Mouse (Mus musculus): Measurements from ENCODE around the gene Ephb2. TPM values are rescaled to one million over a fixed set of nuclear protein-coding genes. Genes with fewer than 3 reads are reported as not detected.

Gene Ephb2
- polyA plus RNA-seq, 1 experiment from 2014 or later: 21.5 TPM

DNA sequence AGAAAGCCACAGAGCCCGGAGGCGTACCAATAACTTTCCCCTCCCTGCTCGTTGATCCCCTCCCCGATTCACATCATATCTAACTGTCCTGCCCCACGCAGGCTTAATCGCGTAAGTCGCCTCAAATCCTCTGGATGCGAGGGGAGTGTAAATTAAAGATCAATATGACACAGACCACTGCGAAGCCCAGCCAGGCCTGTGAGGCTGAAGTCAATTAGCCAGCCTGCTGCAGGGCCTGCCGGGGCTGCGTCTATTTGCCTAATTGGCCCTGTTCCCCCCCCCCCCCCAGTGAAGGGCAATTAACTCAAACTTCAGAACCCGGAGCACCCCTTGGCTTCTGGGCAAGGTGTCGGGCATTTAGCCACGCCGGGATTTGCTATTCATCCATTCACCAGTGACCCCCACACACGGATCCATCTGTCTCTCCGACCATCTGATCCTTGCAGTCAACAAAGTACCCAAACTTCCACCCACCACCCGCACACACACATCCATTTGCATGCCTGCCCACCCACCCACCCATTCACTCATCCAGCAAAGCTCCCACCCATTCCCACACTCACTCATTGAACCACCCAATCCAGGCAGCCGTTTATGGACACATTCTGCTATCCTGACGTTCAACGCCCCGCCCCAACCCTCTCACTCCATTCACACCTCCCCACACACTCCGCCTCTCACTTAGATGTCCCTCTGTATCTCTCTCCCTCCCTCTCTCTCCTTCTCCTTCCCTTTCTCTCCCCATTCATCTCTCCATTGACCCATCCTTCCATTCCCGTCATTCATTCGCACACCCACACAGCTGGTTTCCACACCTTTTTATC is 49.1 kb downstream of the Ephb2 start:
- H3K4me3 ChIP-seq: no peak overlapping the region
- peak overlapping the region; percentile 57 for H3K27ac ChIP-seq
- no peak for DNase-seq (ENCODE audit: low spot score)
- no peaks in the 10 kb centered on the region; the same call in 1 of the 2 replicates for H3K27me3 ChIP-seq (ENCODE audit: insufficient read depth, poor library complexity, severe bottlenecking)
- H3K9me3 ChIP-seq: no peaks in the 10 kb centered on the region
- peaks cover 94% of the 10 kb centered on the region for H3K4me1 ChIP-seq (replicated peaks)
- 55% methylated on average over 26 of the region's 26 CpGs for WGBS
- peaks cover 31% of the 10 kb centered on the region for H3K36me3 ChIP-seq

DNA sequence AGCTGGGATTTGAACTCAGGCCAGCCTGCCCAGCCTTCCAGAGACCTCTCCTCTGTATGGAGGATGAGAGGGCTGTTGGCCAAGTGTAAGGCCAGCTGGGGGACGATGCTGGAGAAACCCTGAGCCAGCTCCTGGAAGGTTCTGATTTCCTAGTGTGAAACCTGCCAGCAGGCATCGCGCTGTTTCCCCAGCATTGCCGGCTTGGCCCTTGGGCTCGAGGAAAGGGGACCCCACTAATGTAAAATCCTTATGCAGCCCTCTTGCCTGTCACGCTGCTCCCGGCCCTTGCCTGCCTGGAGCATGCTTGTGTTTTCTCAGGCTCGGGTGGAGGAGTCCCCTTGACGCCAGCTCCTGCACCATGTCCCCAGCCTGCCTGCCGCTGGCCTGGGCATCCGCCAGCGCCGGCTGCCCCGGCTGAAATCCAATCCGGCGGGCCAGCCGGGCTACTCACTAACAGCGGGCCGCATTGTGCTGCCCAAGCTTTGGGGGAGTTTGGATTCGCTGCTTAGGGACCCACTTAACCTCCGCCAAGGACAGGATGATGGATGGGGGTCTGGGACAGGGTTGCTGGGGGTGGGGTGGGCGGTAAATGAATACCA is 52.1 kb downstream of the Ephb2 start:
- Histone ChIP-seq H3K9me3 (no peaks in the 10 kb centered on the region), H3K27me3 (ENCODE audit: insufficient read depth, poor library complexity, severe bottlenecking) (no peaks in the 10 kb centered on the region; the same call in 1 of the 2 replicates), H3K4me3 (0 out of 2 replicates have a peak overlapping the region, but pooled peaks have one; percentile 4), H3K36me3 (peaks cover 34% of the 10 kb centered on the region), H3K4me1 (replicated peaks) (peaks cover 96% of the 10 kb centered on the region), H3K27ac (peak overlapping the region; percentile 86)
- DNase-seq (ENCODE audit: low spot score): peak; percentile 75
- 53% methylated on average over 22 of the region's 22 CpGs for WGBS

DNA sequence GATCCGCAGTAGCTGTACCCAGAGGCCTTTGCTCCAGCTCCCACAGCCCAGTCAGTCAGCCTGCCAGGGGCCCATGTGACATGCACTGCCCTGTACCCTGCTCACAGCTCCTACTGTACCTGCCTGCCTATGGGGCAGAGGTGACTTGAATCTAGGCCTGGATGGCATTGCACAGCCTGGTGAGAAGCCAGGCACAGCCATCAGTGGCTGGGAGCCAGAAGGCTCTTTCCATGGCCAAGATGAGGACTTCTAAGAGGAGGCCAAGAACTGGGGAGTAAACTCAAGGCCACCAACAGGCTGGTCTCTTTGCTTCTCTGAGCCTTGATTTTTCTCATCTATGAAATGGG is 53.2 kb downstream of the Ephb2 start:
- H3K9me3 ChIP-seq: no peaks in the 10 kb centered on the region
- peaks cover 28% of the 10 kb centered on the region for H3K36me3 ChIP-seq
- peak overlapping the region; percentile 45 for H3K27ac ChIP-seq
- peaks cover 96% of the 10 kb centered on the region for H3K4me1 ChIP-seq (replicated peaks)
- no peaks in the 10 kb centered on the region; the same call in 1 of the 2 replicates for H3K27me3 ChIP-seq (ENCODE audit: insufficient read depth, poor library complexity, severe bottlenecking)
- no peak overlapping the region for H3K4me3 ChIP-seq
- no peak for DNase-seq (ENCODE audit: low spot score)
- WGBS: 96% methylated on average over 1 of the region's 1 CpGs

DNA sequence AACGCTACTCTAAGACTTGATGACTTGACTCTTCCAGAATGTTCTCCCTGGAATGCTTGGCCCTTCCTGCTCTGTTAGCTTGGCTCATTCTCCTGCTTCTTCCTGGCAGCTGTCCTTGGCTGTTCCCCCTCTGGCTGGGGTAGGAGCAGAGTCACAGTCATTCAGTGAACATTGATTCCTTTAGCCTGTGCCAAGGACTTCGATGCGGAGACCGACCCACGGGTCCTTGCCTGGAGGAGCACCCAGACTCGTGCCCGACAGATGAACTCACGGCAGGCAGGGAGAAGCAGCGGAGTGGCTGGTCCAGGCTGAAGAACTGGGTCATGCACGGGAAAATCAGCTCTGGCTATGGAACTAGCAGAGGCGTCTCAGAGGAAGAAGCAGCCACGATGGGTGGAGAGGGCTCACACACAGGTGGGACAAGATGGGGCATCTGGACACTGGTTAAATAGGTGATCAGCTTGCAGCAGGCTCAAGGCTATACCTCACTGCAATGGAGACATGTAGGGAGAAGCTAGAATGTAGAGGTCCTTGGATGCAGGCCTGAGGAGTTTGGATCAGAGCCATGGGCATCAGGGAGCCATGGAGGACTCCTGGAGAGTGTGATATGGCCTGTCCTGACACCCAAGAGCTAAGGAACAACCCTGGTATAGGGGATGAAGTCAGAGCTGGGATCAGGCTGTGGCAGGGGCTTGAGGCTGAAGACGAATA is 53.8 kb downstream of the Ephb2 start:
- peaks cover 96% of the 10 kb centered on the region for H3K4me1 ChIP-seq (replicated peaks)
- H3K36me3 ChIP-seq: peaks cover 28% of the 10 kb centered on the region
- H3K27ac ChIP-seq: peak overlapping the region; percentile 62
- H3K4me3 ChIP-seq: no peak overlapping the region
- H3K9me3 ChIP-seq: no peaks in the 10 kb centered on the region
- no peaks in the 10 kb centered on the region; the same call in 1 of the 2 replicates for H3K27me3 ChIP-seq (ENCODE audit: insufficient read depth, poor library complexity, severe bottlenecking)
- DNase-seq (ENCODE audit: low spot score): no peak
- 95% methylated on average over 13 of the region's 13 CpGs for WGBS

DNA sequence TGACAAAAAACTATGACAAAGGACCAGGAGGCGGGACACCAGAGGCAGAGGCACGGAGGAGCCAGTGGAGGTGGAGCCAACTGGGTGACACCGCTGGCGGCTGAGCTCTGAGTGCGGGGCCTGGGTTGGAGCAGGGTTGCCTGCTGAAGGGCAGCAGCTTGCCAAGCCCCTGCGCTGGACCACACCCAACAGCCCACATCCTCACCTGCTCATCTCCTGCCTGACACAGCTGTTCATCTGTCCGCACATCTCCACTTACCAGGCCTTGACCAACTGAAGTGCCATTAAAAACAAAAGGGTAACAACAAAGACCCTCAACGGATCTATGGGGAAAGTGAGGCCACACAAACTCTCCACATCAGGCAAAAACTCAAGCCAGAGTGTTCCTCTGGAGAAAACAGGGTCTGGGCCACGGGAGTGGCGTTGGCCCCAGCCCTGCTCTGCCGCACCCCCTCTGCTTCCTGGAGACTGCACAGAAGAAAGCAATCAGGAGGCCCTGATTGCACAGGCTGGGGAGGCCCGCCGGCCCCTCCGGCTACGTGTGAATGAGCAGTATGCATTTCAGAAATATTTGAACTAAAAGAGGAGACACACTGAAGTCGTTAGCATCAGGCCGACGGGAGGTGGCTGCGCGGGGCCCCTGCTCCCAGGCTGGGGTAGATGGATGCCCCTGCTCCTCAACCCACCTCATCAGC is 55.4 kb downstream of the Ephb2 start:
- 75% methylated on average over 20 of the region's 20 CpGs for WGBS
- DNase-seq (ENCODE audit: low spot score): no peak
- Histone ChIP-seq H3K27me3 (ENCODE audit: insufficient read depth, poor library complexity, severe bottlenecking) (no peaks in the 10 kb centered on the region; the same call in 1 of the 2 replicates), H3K27ac (peak overlapping the region; percentile 69), H3K9me3 (no peaks in the 10 kb centered on the region), H3K36me3 (peaks cover 28% of the 10 kb centered on the region), H3K4me1 (replicated peaks) (peaks cover 96% of the 10 kb centered on the region), H3K4me3 (no peak overlapping the region)

DNA sequence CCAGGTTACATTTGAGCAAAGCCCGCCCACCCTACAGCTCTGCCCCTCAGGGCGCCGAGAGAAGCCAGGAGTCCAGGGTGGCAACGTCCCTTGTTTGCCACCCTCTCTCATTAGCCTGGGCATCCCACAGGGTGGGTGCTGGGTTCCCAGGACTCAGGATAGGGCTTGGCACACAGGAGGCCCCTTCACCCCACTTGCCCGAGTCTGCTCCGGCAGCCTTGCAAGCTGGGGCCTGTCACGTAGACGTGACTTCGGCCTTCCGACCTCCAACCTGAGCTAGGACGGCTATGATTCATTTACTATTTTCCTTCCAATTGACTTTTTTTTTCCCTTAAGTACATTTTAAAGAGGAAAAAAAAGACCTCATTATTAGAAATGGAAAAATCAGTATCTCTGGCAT is 56.6 kb downstream of the Ephb2 start:
- DNase-seq (ENCODE audit: low spot score): no peak
- 89% methylated on average over 11 of the region's 11 CpGs for WGBS
- no peak overlapping the region for H3K4me3 ChIP-seq
- H3K27me3 ChIP-seq (ENCODE audit: insufficient read depth, poor library complexity, severe bottlenecking): no peaks in the 10 kb centered on the region; the same call in 1 of the 2 replicates
- peaks cover 98% of the 10 kb centered on the region for H3K4me1 ChIP-seq (replicated peaks)
- peak overlapping the region; percentile 42 for H3K27ac ChIP-seq
- H3K36me3 ChIP-seq: peaks cover 28% of the 10 kb centered on the region
- no peaks in the 10 kb centered on the region for H3K9me3 ChIP-seq

DNA sequence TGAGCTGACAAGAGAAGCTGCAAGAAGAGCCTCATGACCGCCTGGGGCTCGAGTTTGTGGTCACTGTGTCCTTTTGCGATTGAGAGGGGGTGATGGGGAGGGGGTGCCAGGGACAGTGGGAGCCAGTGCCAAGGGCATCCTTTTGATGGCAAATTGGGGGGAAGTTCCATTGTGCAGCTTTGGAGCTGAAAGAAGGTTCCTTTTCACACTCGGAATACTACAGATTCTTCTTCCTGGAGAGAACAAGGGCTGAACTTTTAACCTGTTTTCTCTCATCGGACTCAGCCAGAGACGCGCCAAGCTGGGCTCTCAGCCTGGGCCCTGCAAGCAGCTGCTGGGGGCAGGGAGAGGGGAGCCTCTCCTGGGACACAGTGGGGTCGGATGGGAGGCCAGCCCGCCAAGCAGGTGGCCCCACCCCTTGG is 59.3 kb downstream of the Ephb2 start:
- H3K27ac ChIP-seq: peak overlapping the region; percentile 83
- no peaks in the 10 kb centered on the region for H3K27me3 ChIP-seq (ENCODE audit: insufficient read depth, poor library complexity, severe bottlenecking)
- peak overlapping the region; percentile 14; the same call in 1 of the 2 replicates for H3K4me3 ChIP-seq
- peak; percentile 50 for DNase-seq (ENCODE audit: low spot score)
- peaks cover 98% of the 10 kb centered on the region for H3K4me1 ChIP-seq (replicated peaks)
- WGBS: 4% methylated on average over 9 of the region's 9 CpGs
- peaks cover 30% of the 10 kb centered on the region for H3K36me3 ChIP-seq
- H3K9me3 ChIP-seq: no peaks in the 10 kb centered on the region

DNA sequence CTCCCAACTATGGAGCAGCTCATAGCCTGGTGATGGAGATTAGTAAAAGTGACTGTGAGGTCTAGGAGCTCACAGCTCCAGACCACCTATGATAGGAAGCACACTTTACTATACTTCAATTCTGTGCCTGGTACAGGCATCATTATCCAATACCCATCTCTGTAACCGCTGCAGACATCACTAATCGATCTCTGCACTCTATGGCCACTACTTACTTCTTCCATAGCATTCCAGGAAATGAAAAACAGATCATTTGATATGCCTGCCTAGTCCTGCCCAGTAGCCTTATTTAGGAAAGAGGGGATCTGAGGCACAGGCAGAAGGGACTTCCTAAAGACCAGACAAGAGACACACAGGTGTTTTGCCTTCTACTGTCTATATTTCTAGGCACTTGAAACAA is 59.9 kb downstream of the Ephb2 start:
- WGBS: 93% methylated on average over 2 of the region's 2 CpGs
- DNase-seq (ENCODE audit: low spot score): no peak
- Histone ChIP-seq H3K27me3 (ENCODE audit: insufficient read depth, poor library complexity, severe bottlenecking) (no peaks in the 10 kb centered on the region), H3K4me3 (no peak overlapping the region), H3K9me3 (no peaks in the 10 kb centered on the region), H3K27ac (peak overlapping the region; percentile 83), H3K4me1 (replicated peaks) (peaks cover 98% of the 10 kb centered on the region), H3K36me3 (peaks cover 30% of the 10 kb centered on the region)

DNA sequence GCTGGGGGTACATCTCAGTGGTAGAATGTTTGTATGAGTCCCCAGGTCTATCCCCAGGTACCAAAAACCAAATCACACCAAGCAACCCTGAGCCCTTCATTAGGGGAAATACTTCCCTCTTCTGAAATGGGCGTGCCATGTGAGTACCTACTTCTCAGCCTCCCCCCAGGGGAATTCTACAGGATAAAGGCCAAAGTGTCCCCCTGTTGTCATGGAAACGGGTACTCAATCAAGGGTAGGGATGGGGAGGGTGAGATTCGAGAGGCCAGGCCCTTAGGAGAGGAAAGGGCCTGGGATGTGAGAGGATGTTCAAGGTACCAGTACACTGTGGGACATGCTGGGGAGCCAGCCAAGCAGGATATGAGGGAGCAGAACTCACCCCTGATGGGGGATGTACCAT is 61.6 kb downstream of the Ephb2 start:
- WGBS: 46% methylated on average over 3 of the region's 3 CpGs
- H3K27ac ChIP-seq: peak overlapping the region; percentile 54
- DNase-seq (ENCODE audit: low spot score): no peak

DNA sequence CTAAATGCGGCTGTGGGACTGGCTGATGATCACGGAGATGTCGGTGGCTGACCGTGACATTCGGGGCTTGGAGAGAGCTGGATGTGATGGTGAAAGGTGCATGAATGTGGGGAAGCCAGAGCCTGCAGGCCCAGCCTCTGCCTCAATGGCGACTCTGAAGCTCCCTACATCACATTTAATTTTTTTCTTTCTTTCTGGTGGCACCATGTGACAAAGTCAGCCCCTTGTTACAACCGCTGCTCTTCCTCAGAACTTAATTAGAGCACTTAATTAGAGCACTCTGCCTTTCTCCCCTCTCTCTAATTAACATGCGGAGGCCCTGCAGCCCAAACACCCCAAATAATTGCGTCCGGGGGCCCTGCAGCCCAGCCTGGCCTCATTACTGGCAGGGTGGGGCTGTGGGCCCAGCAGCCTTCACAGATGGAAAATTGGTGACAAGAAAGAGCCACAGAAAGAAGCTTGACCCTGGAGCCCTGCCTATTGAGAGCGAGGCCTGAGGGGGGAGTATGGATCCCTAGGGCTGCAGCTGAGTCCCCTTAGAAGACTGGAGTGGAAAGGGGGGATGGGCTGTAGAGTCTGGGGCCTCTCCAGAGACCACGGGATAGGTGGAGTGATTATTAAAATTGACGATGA is 62.7 kb downstream of the Ephb2 start:
- WGBS: 50% methylated on average over 13 of the region's 13 CpGs
- no peaks in the 10 kb centered on the region for H3K27me3 ChIP-seq (ENCODE audit: insufficient read depth, poor library complexity, severe bottlenecking)
- H3K4me1 ChIP-seq (replicated peaks): peaks cover 82% of the 10 kb centered on the region
- peak; percentile 55 for DNase-seq (ENCODE audit: low spot score)
- peaks cover 9% of the 10 kb centered on the region; the same call in 1 of the 2 replicates for H3K9me3 ChIP-seq
- H3K27ac ChIP-seq: peak overlapping the region; percentile 79
- peaks cover 47% of the 10 kb centered on the region for H3K36me3 ChIP-seq
- peak overlapping the region; percentile 20; the same call in 1 of the 2 replicates for H3K4me3 ChIP-seq

More for the DNA sequence above, 61.6 kb downstream of the Ephb2 start:
- Histone ChIP-seq H3K27me3 (ENCODE audit: insufficient read depth, poor library complexity, severe bottlenecking) (no peaks in the 10 kb centered on the region), H3K9me3 (no peaks in the 10 kb centered on the region), H3K36me3 (peaks cover 36% of the 10 kb centered on the region), H3K4me1 (replicated peaks) (peaks cover 93% of the 10 kb centered on the region), H3K4me3 (no peak overlapping the region)

DNA sequence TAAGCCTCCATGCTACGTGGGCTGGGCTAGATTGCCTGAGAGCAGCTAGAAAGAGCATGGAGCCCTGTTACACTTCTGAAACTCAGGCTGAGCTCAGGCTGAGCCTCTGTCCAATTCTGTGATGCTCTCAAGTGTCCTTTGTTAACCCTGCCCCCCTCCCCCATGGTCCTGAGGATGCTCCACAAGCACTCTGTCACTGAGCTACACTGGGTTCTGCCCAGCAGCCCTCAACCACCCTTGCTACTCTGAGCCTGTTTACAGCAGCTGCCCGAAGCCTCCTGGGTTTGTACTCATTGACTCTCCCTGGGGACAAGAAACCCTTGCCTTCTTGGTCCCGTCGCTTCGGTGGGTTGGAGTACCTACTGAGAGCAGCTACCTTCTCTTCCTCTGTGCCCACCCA is 63.5 kb downstream of the Ephb2 start:
- Histone ChIP-seq H3K27ac (peak overlapping the region; percentile 79), H3K4me1 (replicated peaks) (peaks cover 75% of the 10 kb centered on the region), H3K27me3 (ENCODE audit: insufficient read depth, poor library complexity, severe bottlenecking) (no peaks in the 10 kb centered on the region), H3K4me3 (no peak overlapping the region), H3K36me3 (peaks cover 55% of the 10 kb centered on the region), H3K9me3 (peaks cover 10% of the 10 kb centered on the region; the same call in 1 of the 2 replicates)
- DNase-seq (ENCODE audit: low spot score): no peak
- WGBS: 70% methylated on average over 5 of the region's 5 CpGs

DNA sequence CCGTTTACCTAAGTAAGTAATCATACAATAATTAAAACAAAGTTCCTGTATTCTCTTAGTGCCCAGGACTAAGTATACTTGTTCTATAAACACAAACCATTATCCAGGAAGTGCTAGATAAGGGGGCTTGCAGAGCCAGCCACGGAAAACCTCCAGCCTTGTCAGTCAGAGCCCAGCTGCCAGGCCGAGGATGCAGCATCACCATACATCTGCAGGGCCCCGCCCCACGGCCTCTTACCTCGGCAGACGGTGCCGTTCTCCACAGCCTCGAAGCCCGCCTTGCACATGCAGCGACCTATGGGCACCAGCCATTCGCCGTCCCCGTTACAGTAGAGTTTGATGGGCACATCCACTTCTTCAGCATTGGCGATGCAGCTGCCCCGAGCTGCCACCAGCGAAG is 65.1 kb downstream of the Ephb2 start:
- H3K36me3 ChIP-seq: peaks cover 69% of the 10 kb centered on the region

More for the DNA sequence above, 65.1 kb downstream of the Ephb2 start:
- peaks cover 10% of the 10 kb centered on the region; the same call in 1 of the 2 replicates for H3K9me3 ChIP-seq
- H3K27ac ChIP-seq: peak overlapping the region; percentile 79; the same call in 1 of the 2 replicates
- H3K4me1 ChIP-seq (replicated peaks): peaks cover 74% of the 10 kb centered on the region
- H3K4me3 ChIP-seq: no peak overlapping the region
- DNase-seq (ENCODE audit: low spot score): no peak
- WGBS: 91% methylated on average over 17 of the region's 17 CpGs
- H3K27me3 ChIP-seq (ENCODE audit: insufficient read depth, poor library complexity, severe bottlenecking): no peaks in the 10 kb centered on the region

All from hindbrain, embryonic 10.5 days (tissue).